Mouse (Mus musculus): ENCODE results near the gene Hspa4.
"Not testable (repeated sequence)": the region's sequence is repeated elsewhere in the genome, so short reads cannot be mapped to it uniquely, and the experiment has no call there.

The Hspa4 gene

GRCm38 (mm10) chr11:53300330-53301166 is at the start of gene Hspa4:
Gene Hspa4 (minus strand): TSS chr11:53300457.
- DNase-seq, result peak; percentile 99 to 100

DNA sequence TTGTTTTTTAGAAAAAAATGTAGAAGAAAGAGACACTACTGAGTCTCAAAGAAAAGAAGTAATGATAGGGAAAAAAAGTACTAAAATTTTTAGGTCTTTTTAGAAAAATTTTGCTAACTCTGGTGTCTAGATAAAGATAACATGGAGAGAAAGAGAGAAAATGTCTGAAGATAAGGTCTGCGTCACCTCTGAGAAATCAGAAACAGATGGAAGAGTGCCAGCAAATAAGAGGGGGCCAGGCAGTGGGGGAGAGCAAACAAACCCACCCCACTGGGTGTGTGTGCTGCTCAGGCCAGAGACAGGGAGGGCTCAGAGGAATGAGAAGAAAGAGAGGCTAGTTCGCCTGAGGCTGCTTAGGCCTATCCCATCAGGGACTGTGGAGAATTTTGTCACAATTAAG is 45.5 kb upstream of the Hspa4 start:
- DNase-seq, result no peak

- DNase-seq, result no peak
These were observed 45.1 kb upstream of the Hspa4 start for GRCm38 (mm10) chr11:53345328-53345727.

DNA sequence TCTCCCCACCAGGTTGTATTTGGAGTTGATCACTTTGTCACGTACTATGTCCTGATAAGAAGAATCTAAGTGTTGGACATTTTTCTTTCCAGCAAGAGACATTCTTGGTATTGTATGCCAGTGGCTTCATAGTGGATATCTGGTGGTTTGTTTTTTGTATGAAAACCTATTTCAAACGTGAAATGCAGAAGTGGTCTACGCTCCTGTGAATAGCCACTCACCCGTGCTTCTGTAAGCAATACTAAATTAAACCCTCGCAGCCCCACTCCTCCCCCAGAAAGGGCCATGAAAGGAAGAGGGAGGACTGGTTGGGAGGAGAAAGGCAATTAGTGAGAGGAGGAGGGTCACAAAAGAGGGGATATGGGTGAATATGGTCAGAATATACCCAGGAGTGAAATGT is 42.5 kb upstream of the Hspa4 start:
- no peak for DNase-seq

DNA sequence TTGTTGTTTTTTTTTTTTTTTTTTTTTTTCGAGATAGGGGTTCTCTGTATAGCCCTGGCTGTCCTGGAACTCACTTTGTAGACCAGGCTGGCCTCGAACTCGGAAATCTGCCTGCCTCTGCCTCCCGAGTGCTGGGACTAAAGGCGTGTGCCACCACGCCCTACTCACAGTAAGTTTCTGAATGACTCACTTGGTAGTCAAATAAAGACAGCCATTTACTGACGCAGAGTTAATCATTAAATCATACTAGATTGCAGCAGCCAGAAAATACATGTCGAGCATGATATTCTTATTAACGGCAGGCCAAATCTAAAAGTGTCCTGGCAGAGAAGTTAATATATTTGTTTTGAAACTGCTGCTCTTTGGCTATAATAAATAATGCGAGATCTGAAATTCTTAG is 40.8 kb upstream of the Hspa4 start:
- not testable (repeated sequence) for DNase-seq

GRCm38 (mm10) chr11:53337684-53338083 is 37.4 kb upstream of the Hspa4 start:
- DNase-seq, result no peak

GRCm38 (mm10) chr11:53336924-53337323 is 36.7 kb upstream of the Hspa4 start:
- no peak for DNase-seq

DNA sequence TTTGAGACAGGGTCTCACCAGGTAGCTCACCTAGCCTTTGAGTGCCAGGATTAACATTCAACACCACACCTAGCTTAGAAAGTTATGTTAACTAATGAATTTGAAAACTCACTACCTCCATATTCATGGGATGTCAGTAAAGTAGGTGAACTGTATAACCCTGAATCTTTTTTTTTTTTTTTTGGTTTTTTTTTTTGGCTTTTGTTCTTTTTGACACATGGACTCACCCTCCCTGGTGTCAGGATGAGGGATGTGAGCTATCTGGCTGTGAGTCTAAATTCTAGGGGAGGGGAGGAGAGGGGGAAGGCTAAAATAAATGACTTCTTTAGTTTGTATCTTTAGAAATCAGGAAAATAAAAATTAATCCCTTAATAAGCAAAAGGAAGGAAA is 35.9 kb upstream of the Hspa4 start:
- no peak for DNase-seq

DNA sequence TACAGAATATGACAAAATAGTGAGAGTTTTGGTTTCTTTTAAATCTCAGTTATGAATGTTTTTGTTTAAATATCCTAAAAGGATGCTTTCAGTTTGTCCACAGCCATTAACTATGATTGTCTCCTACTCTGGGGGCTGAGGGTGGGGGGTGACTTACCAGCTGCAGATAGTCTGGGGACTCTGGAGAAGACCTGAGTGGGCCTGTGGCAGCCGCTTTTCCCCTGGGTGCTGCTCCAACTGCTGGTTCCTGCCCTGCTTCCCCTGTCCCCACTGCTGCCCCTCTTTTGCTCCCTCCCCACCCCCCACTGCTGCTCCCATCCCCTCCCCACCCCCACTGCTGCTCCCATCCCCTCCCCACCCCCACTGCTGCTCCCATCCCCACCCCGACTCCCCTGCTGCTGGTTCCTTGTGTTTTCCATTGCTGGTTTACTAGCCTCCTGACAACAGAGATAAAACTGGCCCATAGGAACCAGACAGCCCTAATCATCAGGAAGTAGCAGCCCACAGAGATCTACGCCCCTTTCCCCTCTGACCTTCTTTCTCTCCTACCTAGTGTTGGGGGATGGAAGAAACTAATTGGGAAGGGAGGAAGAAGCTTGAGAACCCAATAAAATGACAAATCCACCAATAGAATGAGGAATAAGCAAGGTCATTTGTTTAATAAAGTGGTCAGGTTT is 35.4 kb upstream of the Hspa4 start:
- DNase-seq, result no peak

- DNase-seq, result no peak
These were observed 31.9 kb upstream of the Hspa4 start for GRCm38 (mm10) chr11:53332076-53332680.

- no peak for DNase-seq
These were observed 30.9 kb upstream of the Hspa4 start for GRCm38 (mm10) chr11:53331121-53331520.

DNA sequence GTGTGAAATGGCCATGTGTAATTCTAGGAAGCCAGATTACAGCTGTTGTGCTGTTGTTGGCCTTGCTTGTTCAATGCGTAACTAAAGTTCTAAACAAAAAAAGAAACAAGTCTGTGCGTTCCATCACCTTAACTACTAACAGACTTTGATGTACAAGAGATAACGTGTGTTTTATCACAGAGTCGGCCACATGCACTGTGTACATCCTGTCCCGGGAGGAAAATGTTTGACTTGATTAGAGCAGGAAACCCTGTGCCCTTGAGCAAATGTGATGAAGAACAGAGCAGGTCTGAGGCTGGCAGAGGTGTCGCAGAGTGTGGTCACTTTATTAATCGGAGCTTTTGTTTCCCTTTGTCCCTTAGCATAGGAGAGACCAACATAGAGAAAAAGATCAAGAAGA is 30.1 kb upstream of the Hspa4 start:
- no peak for DNase-seq

GRCm38 (mm10) chr11:53324512-53324968 is 24.3 kb upstream of the Hspa4 start, which contains the start of gene Zcchc10:
Gene Zcchc10 (plus strand): TSS chr11:53324679.
- peak; percentile 86 to 87 for DNase-seq

- DNase-seq, result not testable (repeated sequence)
These were observed 19.6 kb upstream of the Hspa4 start for GRCm38 (mm10) chr11:53319867-53320266.

- not testable (repeated sequence) for DNase-seq
These were observed 18.3 kb upstream of the Hspa4 start for GRCm38 (mm10) chr11:53318568-53318967.

- DNase-seq, result no peak
These were observed 17.8 kb upstream of the Hspa4 start for GRCm38 (mm10) chr11:53318041-53318440.

- DNase-seq, result no peak
These were observed 16.7 kb upstream of the Hspa4 start for GRCm38 (mm10) chr11:53316996-53317395.

GRCm38 (mm10) chr11:53314770-53315173 is 14.5 kb upstream of the Hspa4 start:
- no peak for DNase-seq

DNA sequence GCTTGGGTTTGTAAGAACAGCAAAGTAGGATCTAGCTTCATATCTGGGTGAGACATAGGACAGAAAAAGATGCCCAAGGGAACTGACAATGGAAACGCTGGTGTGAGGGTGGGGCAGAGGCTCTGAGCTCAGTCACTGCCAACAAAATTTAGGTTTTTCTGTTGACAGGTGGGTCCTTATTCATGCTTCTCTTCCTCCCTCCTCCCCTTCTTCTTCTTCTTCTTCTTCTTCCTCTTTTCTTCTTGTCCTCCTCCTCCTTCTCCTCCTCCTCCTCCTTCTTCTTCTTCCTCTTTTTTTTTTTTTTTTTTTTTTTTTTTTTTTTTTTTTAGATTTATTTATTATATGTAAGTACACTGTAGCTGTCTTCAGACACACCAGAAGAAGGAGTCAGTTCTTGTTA is 12.6 kb upstream of the Hspa4 start:
- DNase-seq, result not testable (repeated sequence)

GRCm38 (mm10) chr11:53311385-53311784 is 11.1 kb upstream of the Hspa4 start:
- DNase-seq, result no peak

- DNase-seq, result no peak
These were observed 8.6 kb upstream of the Hspa4 start for GRCm38 (mm10) chr11:53308884-53309310.

DNA sequence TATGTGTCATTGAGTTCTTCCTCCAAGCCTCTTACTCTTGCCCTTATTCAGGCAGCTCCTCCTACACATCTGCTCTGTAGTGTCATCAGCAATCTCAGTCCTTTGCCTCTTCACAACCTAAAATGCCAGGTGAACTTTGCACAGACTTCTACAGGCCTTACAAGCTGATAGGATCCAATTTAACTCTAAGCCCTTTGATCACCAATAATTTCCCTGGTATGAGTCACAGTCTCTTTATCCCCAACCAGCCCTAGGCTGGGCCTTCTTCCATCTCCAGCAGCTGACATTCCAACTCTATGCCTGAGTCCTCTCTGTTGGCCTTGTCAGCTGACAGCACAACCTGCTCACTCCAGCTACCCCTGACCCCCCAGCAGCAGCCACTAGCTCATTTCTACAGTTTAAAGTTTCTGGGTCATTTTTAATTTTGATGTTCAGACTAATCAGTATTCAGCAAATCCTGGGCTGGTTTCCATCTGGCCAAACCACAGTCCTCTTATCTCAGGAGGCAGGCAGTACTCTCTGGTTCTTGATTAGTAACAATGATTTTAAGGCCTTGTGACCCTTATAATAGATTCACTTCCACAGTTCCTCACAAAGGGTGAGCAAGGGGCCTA is 8.1 kb upstream of the Hspa4 start:
- no peak for DNase-seq

GRCm38 (mm10) chr11:53307558-53308065 is 7.4 kb upstream of the Hspa4 start:
- no peak for DNase-seq

All from cerebellum, postnatal 14 days (tissue).